Mouse (Mus musculus) embryo, embryonic 10.5 days (tissue): ENCODE data around the gene Gm21256.
"Not testable (repeated sequence)": the region's sequence is repeated elsewhere in the genome, so short reads cannot be mapped to it uniquely, and the experiment has no call there.

Source experiments
- DNase-seq: peaks from one replicate; pipeline ENCODE4 v3.0.0-alpha.2; 2015; ENCODE audit warnings: low spot score

Gm21256 gene

DNA sequence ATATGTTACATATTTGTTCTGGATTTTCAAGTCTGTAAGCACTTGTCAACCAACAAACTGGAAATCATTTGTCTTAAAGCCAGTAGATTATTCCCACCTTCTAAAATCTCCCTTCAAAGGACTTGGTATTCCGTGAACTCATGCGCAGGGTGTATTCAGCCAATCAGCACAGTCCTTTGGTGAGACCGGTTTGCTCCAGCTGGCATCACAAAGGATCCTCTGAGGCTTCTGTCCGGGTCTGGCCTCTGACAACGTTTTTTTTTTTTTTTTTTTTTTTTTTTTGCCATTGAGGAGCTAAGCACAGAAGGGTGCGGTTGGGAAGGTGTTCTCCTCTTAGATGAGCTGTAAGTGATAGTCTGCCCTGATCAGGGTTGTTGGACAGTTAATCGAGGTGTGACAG is at the start of gene Gm21256:
Gm21256 (plus strand) TSS at position 301 of the 400 bp plus-strand sequence.
- DNase-seq, result not testable (repeated sequence)
